Mouse (Mus musculus): ENCODE measurements around the gene Armc5.

DNA sequence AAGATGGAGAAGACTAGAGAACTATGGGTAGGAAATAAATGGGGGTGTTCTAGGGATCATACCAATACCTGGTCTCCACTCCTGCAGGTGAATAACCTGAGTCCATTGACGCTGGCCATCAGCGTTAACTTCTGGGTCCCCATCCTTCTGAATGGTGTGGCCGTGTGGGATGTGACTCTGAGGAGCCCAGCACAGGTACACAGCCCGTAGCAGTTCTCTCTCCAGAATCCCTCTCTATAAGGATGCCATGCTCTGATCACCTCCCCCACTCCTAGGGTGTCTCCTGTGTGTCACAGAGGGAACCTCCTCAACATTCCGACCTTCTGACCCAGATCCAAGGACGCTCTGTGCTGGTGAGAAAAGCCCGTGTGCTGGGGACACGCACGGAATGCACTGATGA is 34.1 kb upstream of the Armc5 start:
- TF ChIP-seq CTCF (IDR thresholded peaks at IDR 0.05 in 2 of 3, conservative IDR thresholded peaks at IDR 0.05 in 1 of 3; ENCODE audit: control insufficient read depth in 1 of 3, insufficient read depth in 1 of 3, low read depth in 2 of 3, low read length in 3 of 3, poor library complexity in 1 of 3, severe bottlenecking in 1 of 3) (no peak), EP300 (IDR thresholded peaks at IDR 0.05; ENCODE audit: low read depth in 1 of 2, low read length in 2 of 2) (no peak), CHD2 (IDR thresholded peaks at IDR 0.05; ENCODE audit: low read length) (no peak), GATA1 (IDR thresholded peaks at IDR 0.05; ENCODE audit: low read depth, low read length) (no peak), MAFK (IDR thresholded peaks at IDR 0.05; ENCODE audit: borderline replicate concordance, low read depth, low read length) (no peak), POLR2A (IDR thresholded peaks at IDR 0.05; ENCODE audit: control insufficient read depth in 1 of 2, insufficient read depth in 1 of 2, low read depth in 1 of 2, low read length in 2 of 2, poor library complexity in 1 of 2) (no peak), MXI1 (IDR thresholded peaks at IDR 0.05; ENCODE audit: low read depth, low read length) (no peak), RCOR1 (IDR thresholded peaks at IDR 0.05; ENCODE audit: low read depth, low read length) (no peak), BHLHE40 (IDR thresholded peaks at IDR 0.05; ENCODE audit: borderline replicate concordance, low read depth, low read length) (no peak), TCF12 (IDR thresholded peaks at IDR 0.05; ENCODE audit: low read depth, low read length) (no peak), TBP (IDR thresholded peaks at IDR 0.05; ENCODE audit: low read depth, low read length) (no peak), KAT2A (conservative IDR thresholded peaks at IDR 0.05; ENCODE audit: low read depth, low read length) (no peak)

All from MEL (cell line).